Mouse (Mus musculus) hindbrain, postnatal 0 days (tissue): ENCODE results near the gene Camkmt. TPM values are rescaled to one million over a fixed set of nuclear protein-coding genes. Genes with fewer than 3 reads are reported as not detected.
A peak's percentile ranks its signal among the peaks of the same experiment; 100 is the strongest.

Experiments
- ATAC-seq: fragments of 200-750 bp; cut with Nextera tagmentation; 2 replicates; pipeline ENCODE4 v1.8.0; 2017; ENCODE audit warnings: mild to moderate bottlenecking, moderate TSS enrichment, moderate library complexity
- DNase-seq: peaks from one replicate; pipeline ENCODE4 v3.0.0-alpha.2; 2015; ENCODE audit warnings: low spot score
- H3K27ac ChIP-seq: fragments of 300-500 bp; sonication (generic); 2 replicates; pipeline ENCODE4 v1.5.1; 2014; ENCODE audit warnings: mild to moderate bottlenecking
- H3K27me3 ChIP-seq: fragments of 300-500 bp; sonication (generic); 2 replicates; pipeline ENCODE4 v1.6.1; 2014; ENCODE audit warnings: low read length, mixed read lengths; ENCODE audit not compliant: insufficient read depth
- H3K36me3 ChIP-seq: fragments of 300-500 bp; sonication (generic); 2 replicates; pipeline ENCODE4 v1.6.1; 2014; ENCODE audit warnings: low read length, mixed read lengths; ENCODE audit not compliant: insufficient read depth
- H3K4me1 ChIP-seq: fragments of 300-500 bp; sonication (generic); 2 replicates; pipeline ENCODE4 v1.6.1; 2014; ENCODE audit warnings: antibody characterized with exemption, low read length, mixed read lengths; ENCODE audit not compliant: insufficient read depth
- H3K4me2 ChIP-seq: fragments of 300-500 bp; sonication (generic); 2 replicates; pipeline ENCODE4 v1.6.1; 2014; ENCODE audit warnings: low read depth, mild to moderate bottlenecking, low read length, moderate library complexity, mixed read lengths
- H3K4me3 ChIP-seq: fragments of 300-500 bp; sonication (generic); 2 replicates; pipeline ENCODE4 v1.5.1; 2014; ENCODE audit warnings: low read length
- H3K9ac ChIP-seq: fragments of 300-500 bp; sonication (generic); replicated peaks from 2 replicates; pipeline ENCODE4 v1.6.1; 2014; ENCODE audit warnings: mild to moderate bottlenecking, low read length, moderate library complexity, mixed read lengths
- H3K9me3 ChIP-seq: fragments of 300-500 bp; sonication (generic); 2 replicates; pipeline ENCODE4 v1.6.1; 2016; ENCODE audit warnings: low read length, mixed read lengths
- CTCF ChIP-seq: IDR thresholded peaks from 2 replicates; pipeline ENCODE4 v1.5.1; 2016; ENCODE audit warnings: antibody characterized with exemption, control low read depth, low read depth
- WGBS: fragments of 180-500 bp; shearing (Covaris S2); extraction: QIAGEN DNeasy Blood & Tissue Kit; methylation state at CpG from one replicate; pipeline ENCODE4 v1.1.7; 2014; 5-methylcytosine and 5-hydroxymethylcytosine counted together
- polyA plus RNA-seq: library from polyadenylated mRNA; unstranded; fragments of >200 nt; fragmentation: Nextera tagmentation; extraction: Ambion mirVana; gene quantifications from 2 replicates; pipeline ENCODE4 v1.2.1, GENCODE M21; 2015
- total RNA-seq: library from RNA; depleted of rRNA; stranded (reverse); fragments of >200 nt; gene quantifications from 2 replicates; pipeline ENCODE4 v1.2.3, GENCODE M21; 2014

Gene Camkmt
- total and polyA plus RNA-seq, 2 experiments from 2014 or later = 8.4 to 15.9 TPM

- no peaks in the 10 kb centered on the region for H3K36me3 ChIP-seq
- H3K9ac ChIP-seq = no peak overlapping the region
- H3K4me3 ChIP-seq = no peak overlapping the region
- DNase-seq (no peak), ATAC-seq (no peak)
- H3K27me3 ChIP-seq = no peaks in the 10 kb centered on the region
- H3K4me2 ChIP-seq = no peak overlapping the region
- no peaks in the 10 kb centered on the region for H3K4me1 ChIP-seq
- no peak overlapping the region for H3K27ac ChIP-seq
- no peak for TF ChIP-seq CTCF
- H3K9me3 ChIP-seq = no peaks in the 10 kb centered on the region
- WGBS = 76% methylated on average over 4 of the region's 4 CpGs
Measured at GRCm38 (mm10) chr17:85400751-85401150, 310.4 kb downstream of the Camkmt start.

DNA sequence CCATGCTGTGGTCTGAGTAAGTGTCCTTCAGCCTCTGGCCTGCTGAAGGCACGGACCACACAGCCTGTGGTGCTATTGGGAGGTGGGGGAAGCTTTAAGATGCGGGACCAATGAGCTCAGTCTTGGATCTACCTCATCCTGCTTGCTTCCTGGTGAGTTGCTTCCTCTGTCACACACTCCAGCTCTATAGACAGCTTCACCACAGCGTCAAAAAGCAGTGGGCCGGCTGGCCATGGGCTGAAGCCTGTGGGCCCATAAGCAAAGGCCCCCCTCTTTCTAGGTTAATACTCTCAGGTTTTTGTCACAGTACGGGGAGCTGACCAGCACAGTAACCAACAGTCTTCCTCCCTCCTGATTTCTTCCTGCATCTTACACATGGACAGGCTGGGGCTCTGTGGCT lies 314.8 kb downstream of the Camkmt start:
- no peaks in the 10 kb centered on the region for H3K9me3 ChIP-seq
- H3K4me3 ChIP-seq = no peak overlapping the region
- no peak overlapping the region for H3K27ac ChIP-seq
- no peaks in the 10 kb centered on the region for H3K36me3 ChIP-seq
- H3K4me2 ChIP-seq = no peak overlapping the region
- ATAC-seq (no peak), DNase-seq (no peak)
- 82% methylated on average over 5 of the region's 5 CpGs for WGBS
- no peak overlapping the region for H3K9ac ChIP-seq
- no peaks in the 10 kb centered on the region for H3K27me3 ChIP-seq
- no peaks in the 10 kb centered on the region for H3K4me1 ChIP-seq
- no peak for TF ChIP-seq CTCF

GRCm38 (mm10) chr17:85406195-85406594 lies 315.8 kb downstream of the Camkmt start:
- H3K27me3 ChIP-seq = no peaks in the 10 kb centered on the region
- no peak overlapping the region for H3K9ac ChIP-seq
- 73% methylated on average over 10 of the region's 10 CpGs for WGBS
- H3K27ac ChIP-seq = no peak overlapping the region
- H3K9me3 ChIP-seq = no peaks in the 10 kb centered on the region
- no peak for DNase-seq
- no peak overlapping the region for H3K4me3 ChIP-seq
- no peak for TF ChIP-seq CTCF
- H3K4me2 ChIP-seq = no peak overlapping the region
- ATAC-seq = no peak
- no peaks in the 10 kb centered on the region for H3K4me1 ChIP-seq
- H3K36me3 ChIP-seq = no peaks in the 10 kb centered on the region

DNA sequence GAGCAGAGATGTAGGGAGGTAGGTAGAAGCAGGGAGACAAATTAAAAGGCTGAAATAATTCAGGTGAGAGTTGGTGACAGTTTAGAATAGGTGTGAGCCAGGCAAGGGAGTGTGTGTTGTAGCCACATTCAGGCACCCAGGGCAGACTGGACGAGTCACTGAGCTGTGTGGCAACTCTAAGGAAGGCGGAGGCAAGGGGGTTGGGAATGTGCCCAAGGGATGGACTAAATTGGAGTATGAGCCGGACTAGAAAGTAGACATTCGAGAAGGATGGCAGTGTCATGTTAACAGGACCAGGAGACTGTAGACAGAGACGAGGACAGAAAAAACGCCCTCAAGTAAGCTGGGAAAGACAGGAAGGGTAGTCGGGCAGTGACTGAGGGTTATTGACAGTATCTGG lies 338.5 kb downstream of the Camkmt start:
- no peak overlapping the region for H3K4me2 ChIP-seq
- no peaks in the 10 kb centered on the region for H3K9me3 ChIP-seq
- no peaks in the 10 kb centered on the region for H3K36me3 ChIP-seq
- no peak for DNase-seq
- H3K27me3 ChIP-seq = no peaks in the 10 kb centered on the region
- H3K4me1 ChIP-seq = no peaks in the 10 kb centered on the region
- ATAC-seq = no peak
- H3K4me3 ChIP-seq = no peak overlapping the region
- H3K9ac ChIP-seq = no peak overlapping the region
- no peak overlapping the region for H3K27ac ChIP-seq
- WGBS = 87% methylated on average over 7 of the region's 7 CpGs
- no peak for TF ChIP-seq CTCF

- Histone ChIP-seq H3K9me3 (no peaks in the 10 kb centered on the region), H3K9ac (no peak overlapping the region), H3K36me3 (no peaks in the 10 kb centered on the region), H3K4me1 (no peaks in the 10 kb centered on the region), H3K27me3 (no peaks in the 10 kb centered on the region), H3K4me3 (no peak overlapping the region), H3K27ac (no peak overlapping the region), H3K4me2 (no peak overlapping the region)
- no peak for TF ChIP-seq CTCF
- DNase-seq = no peak
- 64% methylated on average over 8 of the region's 8 CpGs for WGBS
- no peak for ATAC-seq
Measured at GRCm38 (mm10) chr17:85432923-85433322, 342.6 kb downstream of the Camkmt start.

- 74% methylated on average over 8 of the region's 8 CpGs for WGBS
- ATAC-seq = no peak
- TF ChIP-seq CTCF = no peak
- no peak overlapping the region for H3K9ac ChIP-seq
- H3K4me1 ChIP-seq = no peaks in the 10 kb centered on the region
- no peaks in the 10 kb centered on the region for H3K27me3 ChIP-seq
- no peaks in the 10 kb centered on the region for H3K36me3 ChIP-seq
- no peaks in the 10 kb centered on the region for H3K9me3 ChIP-seq
- no peak overlapping the region for H3K27ac ChIP-seq
- H3K4me3 ChIP-seq = no peak overlapping the region
- H3K4me2 ChIP-seq = no peak overlapping the region
- no peak for DNase-seq
Measured at GRCm38 (mm10) chr17:85443036-85443435, 352.7 kb downstream of the Camkmt start.

DNA sequence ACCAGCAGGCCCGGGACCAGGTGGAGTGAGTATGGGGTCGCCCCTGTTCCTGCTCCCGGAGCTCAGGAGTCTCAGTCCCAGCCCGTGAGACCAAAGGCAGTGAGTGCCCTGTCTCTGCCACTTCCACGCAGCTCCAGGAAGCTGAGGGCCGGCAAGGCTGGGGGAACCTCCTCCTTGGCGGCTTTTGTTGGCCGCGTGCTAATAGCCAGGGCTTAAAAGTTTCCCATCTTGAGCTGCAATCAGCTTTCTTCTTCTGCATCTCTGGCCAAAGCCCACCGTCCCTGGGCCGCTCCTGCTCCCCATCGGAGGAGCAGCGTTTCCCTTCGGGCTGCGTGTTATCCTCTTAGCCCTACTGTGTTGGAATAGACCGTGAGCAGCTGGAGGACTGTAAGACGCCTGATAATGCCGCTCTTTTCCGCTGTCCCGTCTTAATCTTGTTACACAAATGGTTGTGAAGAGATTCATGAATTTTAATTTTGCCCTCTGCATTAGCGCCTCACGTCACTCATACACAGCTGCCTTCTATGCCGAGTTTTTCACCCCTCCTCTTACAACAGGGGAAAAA lies 364.1 kb downstream of the Camkmt start:
- no peak for DNase-seq
- TF ChIP-seq CTCF = no peak
- no peak for ATAC-seq
- no peak overlapping the region for H3K9ac ChIP-seq
- no peaks in the 10 kb centered on the region for H3K9me3 ChIP-seq
- no peak overlapping the region for H3K27ac ChIP-seq
- no peaks in the 10 kb centered on the region for H3K4me1 ChIP-seq
- no peak overlapping the region for H3K4me3 ChIP-seq
- H3K27me3 ChIP-seq = peaks cover 73% of the 10 kb centered on the region
- H3K36me3 ChIP-seq = no peaks in the 10 kb centered on the region
- peak overlapping the region; percentile 36 for H3K4me2 ChIP-seq
- 12% methylated on average over 23 of the region's 23 CpGs for WGBS
